17 mouse cellular contexts compared by ENCODE assay signal in genomic region chr1:166837299-166837698, GRCm38 (mm10).
"Had no signal": no experiment of that assay in that cellular context is flagged by ENCODE, and none has a peak within 500 bp of the region (broad histone marks: within the 10 kb centered on the region; RNA-seq: fewer than 3 reads in every experiment).

No protein-coding gene starts in this region.

- H3K4me2 ChIP-seq: lung, embryonic 15.5 days; midbrain, embryonic 11.5 days; midbrain, embryonic 13.5 days; midbrain, embryonic 15.5 days; neural tube, embryonic 12.5 days; stomach, embryonic 15.5 days had no signal

- H3K9me3 ChIP-seq: lung, embryonic 15.5 days; megakaryocyte, embryonic 14.5 days; midbrain, embryonic 13.5 days; midbrain, embryonic 15.5 days; neural tube, embryonic 12.5 days; stomach, embryonic 15.5 days had no signal

- H3K9ac ChIP-seq: lung, embryonic 15.5 days; midbrain, embryonic 13.5 days; midbrain, embryonic 15.5 days; neural tube, embryonic 12.5 days; stomach, embryonic 15.5 days had no signal

- H3K36me3 ChIP-seq: lung, embryonic 15.5 days; midbrain, embryonic 13.5 days; midbrain, embryonic 15.5 days; neural tube, embryonic 12.5 days; stomach, embryonic 15.5 days had no signal

- H3K27ac ChIP-seq: lung, embryonic 15.5 days; macrophage; midbrain, embryonic 13.5 days; midbrain, embryonic 15.5 days; neural tube, embryonic 12.5 days; stomach, embryonic 15.5 days; stomach, postnatal 0 days had no signal

- H3K27me3 ChIP-seq: lung, embryonic 15.5 days; midbrain, embryonic 13.5 days; midbrain, embryonic 15.5 days; neural tube, embryonic 12.5 days; stomach, embryonic 15.5 days had no signal

- H3K4me3 ChIP-seq: lung, embryonic 15.5 days; megakaryocyte, embryonic 14.5 days; midbrain, embryonic 13.5 days; midbrain, embryonic 15.5 days; neural tube, embryonic 12.5 days; stomach, embryonic 15.5 days had no signal

- DNase-seq: lung, adult 18-20 months; lung, postnatal 14 days; lung, postnatal 36 days; right cerebral cortex, postnatal 14 days; thymus, adult 2 months; thymus, postnatal 25 days; thymus, postnatal 4 days had no signal

- ATAC-seq: lung, postnatal 0 days; midbrain, embryonic 13.5 days; midbrain, embryonic 15.5 days had no signal

- H3K4me1 ChIP-seq: lung, embryonic 15.5 days; stomach, embryonic 15.5 days had no signal
